Comparison of ENCODE assay signal across 1 mouse cellular context in genomic region chr9:21322211-21322916, GRCm38 (mm10).
A peak's percentile ranks its signal among the peaks of the same experiment; 100 is the strongest.
TF ChIP-seq lines count a peak whose summit lies in the region.

No protein-coding gene starts in this region.

TF ChIP-seq in CH12.LX, 34 proteins besides CTCF, POLR2A, EP300 and RAD21 (continued from another document):
- TF ChIP-seq HCFC1 (IDR thresholded peaks at IDR 0.05; ENCODE audit: low read depth, low read length) (no peak), ZNF384 (IDR thresholded peaks at IDR 0.05; ENCODE audit: low read depth, low read length) (no peak), E2F4 (IDR thresholded peaks at IDR 0.05; ENCODE audit: insufficient replicate concordance, low read depth, low read length) (no peak), JUND (conservative IDR thresholded peaks at IDR 0.05; ENCODE audit: low read depth, low read length) (no peak), ETS1 (conservative IDR thresholded peaks at IDR 0.05; ENCODE audit: low read depth, low read length) (no peak), BHLHE40 (IDR thresholded peaks at IDR 0.05; ENCODE audit: low read depth, low read length) (peak; percentile 85), MYC (IDR thresholded peaks at IDR 0.05; ENCODE audit: low read depth, low read length) (peak; percentile 29; the same call in 1 of the 2 replicates), NELFE (IDR thresholded peaks at IDR 0.05; ENCODE audit: low read depth, low read length) (peak; percentile 36; the same call in 1 of the 2 replicates), TBP (conservative IDR thresholded peaks at IDR 0.05; ENCODE audit: low read depth, low read length) (0 out of 2 replicates have a peak, but pooled peaks have one; percentile 33), RCOR1 (conservative IDR thresholded peaks at IDR 0.05; ENCODE audit: low read depth, low read length) (no peak), ZKSCAN1 (IDR thresholded peaks at IDR 0.05; ENCODE audit: borderline replicate concordance, low read depth, low read length) (no peak; the same call in 1 of the 2 replicates), ZMIZ1 (IDR thresholded peaks at IDR 0.05; ENCODE audit: low read depth, low read length) (peak; percentile 20; the same call in 1 of the 2 replicates), PAX5 (IDR thresholded peaks at IDR 0.05; ENCODE audit: low read length) (no peak), USF2 (conservative IDR thresholded peaks at IDR 0.05; ENCODE audit: low read depth, low read length) (no peak), UBTF (IDR thresholded peaks at IDR 0.05; ENCODE audit: low read depth, low read length) (no peak), ZC3H11A (IDR thresholded peaks at IDR 0.05; ENCODE audit: low read depth, low read length) (no peak), USF1 (IDR thresholded peaks at IDR 0.05; ENCODE audit: low read depth, low read length) (no peak), SIN3A (IDR thresholded peaks at IDR 0.05; ENCODE audit: low read length) (peak; percentile 49; the same call in 1 of the 2 replicates), NRF1 (IDR thresholded peaks at IDR 0.05; ENCODE audit: low read depth, low read length) (peak; percentile 87), MAZ (IDR thresholded peaks at IDR 0.05; ENCODE audit: low read depth, low read length) (no peak), JUN (IDR thresholded peaks at IDR 0.05; ENCODE audit: insufficient read depth, low read depth, low read length) (no peak), ELF1 (IDR thresholded peaks at IDR 0.05; ENCODE audit: low read depth, low read length) (no peak), TCF12 (IDR thresholded peaks at IDR 0.05; ENCODE audit: low read depth, low read length) (no peak)
